Mouse (Mus musculus) midbrain, embryonic 15.5 days (tissue): Measurements from ENCODE around the gene Snx9. TPM values are rescaled to one million over a fixed set of nuclear protein-coding genes. Genes with fewer than 3 reads are reported as not detected.

Experiments
- polyA plus RNA-seq: library from polyadenylated mRNA; unstranded; fragments of >200 nt; fragmentation: Nextera tagmentation; extraction: Ambion mirVana; gene quantifications from 2 replicates; pipeline ENCODE4 v1.2.1, GENCODE M21; 2015

Gene Snx9
- polyA plus RNA-seq, 1 experiment from 2014 or later, result 6.9 TPM

Other genes with a start within 250 kb of the Snx9 start
- 0.79 and 0.86 TPM in 2 replicates for gene Synj2, start 100.0 kb downstream of the Snx9 start, polyA plus RNA-seq
- 14.6 and 14.8 TPM in 2 replicates for gene Serac1, start 238.4 kb downstream of the Snx9 start, polyA plus RNA-seq
- 191 and 196 TPM in 2 replicates for gene Gtf2h5, start 238.5 kb downstream of the Snx9 start, polyA plus RNA-seq